Comparison of ENCODE assay signal across 8 mouse cellular contexts in the genomic region with DNA sequence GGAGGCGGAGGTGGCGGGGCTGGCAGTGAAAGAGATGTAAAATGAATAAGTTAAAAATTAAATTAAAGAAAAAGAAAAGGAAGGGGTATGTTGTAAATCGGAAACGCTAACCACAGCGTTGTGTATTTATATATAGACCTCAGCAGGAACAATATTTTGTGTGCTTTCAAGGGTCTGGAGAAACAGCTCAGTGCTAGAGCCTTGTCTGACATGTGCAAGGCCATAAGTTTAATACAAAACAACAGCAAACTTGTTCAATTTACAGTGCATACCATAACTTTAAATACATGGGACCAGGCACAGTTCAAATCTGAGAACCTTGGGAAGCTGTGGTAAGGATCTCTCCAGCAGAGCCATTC. TPM values are rescaled to one million over a fixed set of nuclear protein-coding genes. Genes with fewer than 3 reads are reported as not detected.
DNase-seq lines count a peak whose midpoint lies in the region; ATAC-seq and TF ChIP-seq lines count a peak whose summit lies in the region.

No protein-coding gene starts in this region.

- TF ChIP-seq CTCF in layer of hippocampus, adult 2 months (conservative IDR thresholded peaks at IDR 0.05), result no peak

- peak; percentile 14; the same call in 1 of the 2 replicates for ATAC-seq in hindbrain, embryonic 16.5 days

- intact Hi-C loops in left cerebral cortex, postnatal 25 days (cut with DNase I), result loop anchor here (1.0 kb wide), 1 partner anchor 45 kb away; no protein-coding TSS in a partner anchor

- peak overlapping the region; percentile 87 for H3K27ac ChIP-seq in layer of hippocampus, adult 2 months
- no peak overlapping the region for H3K27ac ChIP-seq in brown adipose tissue, adult 24 weeks (replicated peaks; ENCODE audit: low read depth, low read length)
- H3K27ac ChIP-seq in hindbrain, embryonic 16.5 days (ENCODE audit: low read depth, low read length), result peak overlapping the region; percentile 9; the same call in 1 of the 2 replicates

- no peaks in the 10 kb centered on the region for H3K9me3 ChIP-seq in hindbrain, embryonic 16.5 days (ENCODE audit: control insufficient read depth, low read length)

- peak overlapping the region; percentile 72; the same call in 1 of the 2 replicates for H3K9ac ChIP-seq in hindbrain, embryonic 16.5 days (ENCODE audit: low read depth, low read length)

- H3ac ChIP-seq in myocyte (ENCODE audit: control insufficient read depth, insufficient read length), result peak overlapping the region; percentile 1

- H3K4me1 ChIP-seq in brown adipose tissue, adult 24 weeks (ENCODE audit: control insufficient read depth, insufficient read depth, insufficient read length, low read length), result peaks cover 3% of the 10 kb centered on the region; the same call in 1 of the 2 replicates
- peaks cover 12% of the 10 kb centered on the region for H3K4me1 ChIP-seq in hindbrain, embryonic 16.5 days (ENCODE audit: control insufficient read depth, insufficient read depth, low read depth, low read length)

- no peak for TF ChIP-seq POLR2A in myocyte (IDR thresholded peaks at IDR 0.05; ENCODE audit: insufficient read length, low read depth)

- peak overlapping the region; percentile 90 for H3K4me2 ChIP-seq in hindbrain, embryonic 16.5 days (ENCODE audit: low read length)
- peak overlapping the region; percentile 65 for H3K4me2 ChIP-seq in myocyte (ENCODE audit: low read depth)

- WGBS in hindbrain, embryonic 16.5 days, result 2% methylated on average over 5 of the region's 5 CpGs

- H3K27me3 ChIP-seq in hindbrain, embryonic 16.5 days (replicated peaks; ENCODE audit: control insufficient read depth, insufficient read depth, low read length), result no peaks in the 10 kb centered on the region
- no peaks in the 10 kb centered on the region for H3K27me3 ChIP-seq in myocyte (ENCODE audit: control insufficient read depth, insufficient read depth, insufficient read length)

- peaks cover 39% of the 10 kb centered on the region for H3K79me2 ChIP-seq in myocyte (ENCODE audit: control insufficient read depth, insufficient read depth)

- peaks cover 10% of the 10 kb centered on the region for H3K36me3 ChIP-seq in hindbrain, embryonic 16.5 days (ENCODE audit: control insufficient read depth, insufficient read depth, low read length)
- H3K36me3 ChIP-seq in myocyte (ENCODE audit: control insufficient read depth, insufficient read depth), result peaks cover under 1% of the 10 kb centered on the region

- DNase-seq in layer of hippocampus, adult 2 months (ENCODE audit: low spot score in 2 of 2), result no peak
- DNase-seq in layer of hippocampus, adult 9-10 months (ENCODE audit: low spot score), result no peak
- DNase-seq in left cerebral cortex, postnatal 25 days (ENCODE audit: low spot score in 2 of 2), result no peak
- no peak for DNase-seq in cerebellum, postnatal 14 days
- no peak for DNase-seq in adrenal gland, adult (ENCODE audit: inconsistent age in 2 of 2, low spot score in 1 of 2)

- H3K4me3 ChIP-seq in layer of hippocampus, adult 2 months, result peak overlapping the region; percentile 81
- peak overlapping the region; percentile 83 for H3K4me3 ChIP-seq in brown adipose tissue, adult 24 weeks (ENCODE audit: insufficient read depth, low read depth, low read length)
- peak overlapping the region; percentile 73 for H3K4me3 ChIP-seq in hindbrain, embryonic 16.5 days (ENCODE audit: low read length)
- peak overlapping the region; percentile 96 for H3K4me3 ChIP-seq in myocyte

TF ChIP-seq in myocyte, 11 proteins besides CTCF, POLR2A, EP300 and RAD21:
- TF ChIP-seq USF1 (IDR thresholded peaks at IDR 0.05; ENCODE audit: low read depth) (no peak), SRF (IDR thresholded peaks at IDR 0.05; ENCODE audit: control insufficient read depth, insufficient read length, low read depth) (no peak)

RNA-seq across cellular contexts. Expression of gene Med18, which starts 0.5 kb away (rescaled TPM):
- total RNA-seq in layer of hippocampus, adult 2 months (2021), result 1 to 10 TPM; 8.7 to 9.4 TPM
- polyA plus RNA-seq in brown adipose tissue, adult 24 weeks (2012; ENCODE audit: insufficient read depth, insufficient read length, missing spikeins), result 2.1 and 3.4 TPM in 2 replicates
- polyA plus RNA-seq in hindbrain, embryonic 16.5 days (2015; fragmentation: Nextera tagmentation; extraction: Ambion mirVana), result 14.7 and 15.2 TPM in 2 replicates
- polyA plus RNA-seq in myocyte (2012; fragmentation: generic; extraction: Trizol), result 5.3 TPM
- 10 to 100 TPM in 1 of 2 experiments, 1 to 10 TPM in 1; 8.5 to 10.8 TPM for total RNA-seq in left cerebral cortex, postnatal 25 days (2021)

RNA-seq across cellular contexts. Expression of gene Phactr4, which starts 41.9 kb away (rescaled TPM):
- 10 to 100 TPM; 10.6 to 11.4 TPM for total RNA-seq in layer of hippocampus, adult 2 months (2021)
- 5.9 and 11.6 TPM in 2 replicates for polyA plus RNA-seq in brown adipose tissue, adult 24 weeks (2012; ENCODE audit: insufficient read depth, insufficient read length, missing spikeins)
- 5.0 and 7.0 TPM in 2 replicates for polyA plus RNA-seq in hindbrain, embryonic 16.5 days (2015; fragmentation: Nextera tagmentation; extraction: Ambion mirVana)
- 15.8 TPM for polyA plus RNA-seq in myocyte (2012; fragmentation: generic; extraction: Trizol)
- 10 to 100 TPM in 1 of 2 experiments, 1 to 10 TPM in 1; 8.3 to 11.3 TPM for total RNA-seq in left cerebral cortex, postnatal 25 days (2021)

RNA-seq across cellular contexts. Expression of gene Sesn2, which starts 46.1 kb away (rescaled TPM):
- total RNA-seq in layer of hippocampus, adult 2 months (2021), result 10 to 100 TPM; 13.1 to 13.3 TPM
- polyA plus RNA-seq in brown adipose tissue, adult 24 weeks (2012; ENCODE audit: insufficient read depth, insufficient read length, missing spikeins), result 10.1 and 14.5 TPM in 2 replicates
- polyA plus RNA-seq in hindbrain, embryonic 16.5 days (2015; fragmentation: Nextera tagmentation; extraction: Ambion mirVana), result 13.3 and 14.6 TPM in 2 replicates
- polyA plus RNA-seq in myocyte (2012; fragmentation: generic; extraction: Trizol), result 71.5 TPM
- 10 to 100 TPM in 1 of 2 experiments, 1 to 10 TPM in 1; 9.5 to 10.2 TPM for total RNA-seq in left cerebral cortex, postnatal 25 days (2021)
